Mouse (Mus musculus) thymus, postnatal 4 days (tissue): ENCODE data around the gene Plagl1.
"Not testable (repeated sequence)": the region's sequence is repeated elsewhere in the genome, so short reads cannot be mapped to it uniquely, and the experiment has no call there.

Experiments
- DNase-seq: peaks from one replicate; pipeline ENCODE4 v3.0.0; 2021

Gene Plagl1

GRCm38 (mm10) chr10:13060021-13060668 is at the start of gene Plagl1:
Plagl1 (plus strand) TSS chr10:13060504.
- DNase-seq = no peak

- DNase-seq = no peak
Measured at GRCm38 (mm10) chr10:13014026-13014425, 46.3 kb upstream of the Plagl1 start.

- peak; percentile 29 for DNase-seq
Measured at GRCm38 (mm10) chr10:13016573-13016972, 43.7 kb upstream of the Plagl1 start.

GRCm38 (mm10) chr10:13018510-13018909 is 41.8 kb upstream of the Plagl1 start:
- DNase-seq = peak; percentile 68

- no peak for DNase-seq
Measured at GRCm38 (mm10) chr10:13019026-13019425, 41.3 kb upstream of the Plagl1 start.

GRCm38 (mm10) chr10:13022103-13022502 is 38.2 kb upstream of the Plagl1 start:
- DNase-seq = no peak

- DNase-seq = not testable (repeated sequence)
Measured at GRCm38 (mm10) chr10:13023985-13024384, 36.3 kb upstream of the Plagl1 start.

GRCm38 (mm10) chr10:13027702-13028101 is 32.6 kb upstream of the Plagl1 start:
- DNase-seq = no peak

- no peak for DNase-seq
Measured at GRCm38 (mm10) chr10:13028215-13028614, 32.1 kb upstream of the Plagl1 start.

GRCm38 (mm10) chr10:13029416-13029815 is 30.9 kb upstream of the Plagl1 start:
- no peak for DNase-seq

- no peak for DNase-seq
Measured at GRCm38 (mm10) chr10:13035270-13035669, 25.0 kb upstream of the Plagl1 start.

GRCm38 (mm10) chr10:13039637-13040174 is 20.6 kb upstream of the Plagl1 start:
- DNase-seq = no peak

GRCm38 (mm10) chr10:13044659-13045058 is 15.6 kb upstream of the Plagl1 start:
- no peak for DNase-seq

GRCm38 (mm10) chr10:13047816-13048215 is 12.5 kb upstream of the Plagl1 start:
- DNase-seq = no peak

- DNase-seq = no peak
Measured at GRCm38 (mm10) chr10:13056863-13057381, 3.4 kb upstream of the Plagl1 start.

GRCm38 (mm10) chr10:13060821-13061671 is 742 bp downstream of the Plagl1 start:
- peak; percentile 37 for DNase-seq

GRCm38 (mm10) chr10:13062373-13062772 is 2.1 kb downstream of the Plagl1 start:
- DNase-seq = no peak

GRCm38 (mm10) chr10:13063457-13063856 is 3.2 kb downstream of the Plagl1 start:
- no peak for DNase-seq

- no peak for DNase-seq
Measured at GRCm38 (mm10) chr10:13065129-13065752, 4.9 kb downstream of the Plagl1 start.

GRCm38 (mm10) chr10:13071031-13071430 is 10.7 kb downstream of the Plagl1 start:
- DNase-seq = no peak

GRCm38 (mm10) chr10:13076807-13077532 is 16.7 kb downstream of the Plagl1 start:
- no peak for DNase-seq

- no peak for DNase-seq
Measured at GRCm38 (mm10) chr10:13082459-13082858, 22.2 kb downstream of the Plagl1 start.
